Mouse (Mus musculus) 416B (cell line): ENCODE data around the gene Fmo6.

Experiments used
- DNase-seq: peaks from one replicate; pipeline ENCODE4 v3.0.0; 2011; ENCODE audit warnings: low read depth

Gene Fmo6

GRCm38 (mm10) chr1:162937415-162937814 is at the start of gene Fmo6:
Gene Fmo6, minus strand, starts transcription at chr1:162937515.
- DNase-seq: no peak

GRCm38 (mm10) chr1:162986777-162987176 is 49.5 kb upstream of the Fmo6 start:
- DNase-seq: no peak

- no peak for DNase-seq
These were observed 48.9 kb upstream of the Fmo6 start for GRCm38 (mm10) chr1:162986121-162986748.

- DNase-seq: no peak
These were observed 47.1 kb upstream of the Fmo6 start, which contains the start of gene Fmo3 for GRCm38 (mm10) chr1:162984428-162984827. Gene Fmo3, minus strand, starts transcription at chr1:162984528.

GRCm38 (mm10) chr1:162963556-162963955 is 26.2 kb upstream of the Fmo6 start:
- no peak for DNase-seq

- DNase-seq: no peak
These were observed 20.1 kb upstream of the Fmo6 start for GRCm38 (mm10) chr1:162957422-162957821.

GRCm38 (mm10) chr1:162953079-162953478 is 15.8 kb upstream of the Fmo6 start:
- DNase-seq: no peak

- no peak for DNase-seq
These were observed 12.4 kb upstream of the Fmo6 start for GRCm38 (mm10) chr1:162949763-162950162.

- DNase-seq: no peak
These were observed 10.6 kb upstream of the Fmo6 start for GRCm38 (mm10) chr1:162947934-162948333.

GRCm38 (mm10) chr1:162946837-162947558 is 9.7 kb upstream of the Fmo6 start:
- no peak for DNase-seq

GRCm38 (mm10) chr1:162943700-162944099 is 6.4 kb upstream of the Fmo6 start:
- DNase-seq: peak; percentile 3

GRCm38 (mm10) chr1:162938696-162939351 is 1.5 kb upstream of the Fmo6 start:
- DNase-seq: no peak

GRCm38 (mm10) chr1:162937970-162938695 is 818 bp upstream of the Fmo6 start:
- DNase-seq: no peak

- DNase-seq: no peak
These were observed 2.8 kb downstream of the Fmo6 start for GRCm38 (mm10) chr1:162934374-162935012.

GRCm38 (mm10) chr1:162932386-162932785 is 4.9 kb downstream of the Fmo6 start:
- DNase-seq: no peak

- DNase-seq: no peak
These were observed 5.4 kb downstream of the Fmo6 start for GRCm38 (mm10) chr1:162931880-162932279.

GRCm38 (mm10) chr1:162931310-162931875 is 5.9 kb downstream of the Fmo6 start:
- no peak for DNase-seq

- no peak for DNase-seq
These were observed 6.7 kb downstream of the Fmo6 start for GRCm38 (mm10) chr1:162930631-162931030.

GRCm38 (mm10) chr1:162929146-162929545 is 8.2 kb downstream of the Fmo6 start:
- no peak for DNase-seq

- DNase-seq: no peak
These were observed 12.2 kb downstream of the Fmo6 start for GRCm38 (mm10) chr1:162925121-162925520.

GRCm38 (mm10) chr1:162916661-162917060 is 20.7 kb downstream of the Fmo6 start:
- no peak for DNase-seq
